Mouse (Mus musculus): Measurements from ENCODE around the gene Eif2s2.

DNA sequence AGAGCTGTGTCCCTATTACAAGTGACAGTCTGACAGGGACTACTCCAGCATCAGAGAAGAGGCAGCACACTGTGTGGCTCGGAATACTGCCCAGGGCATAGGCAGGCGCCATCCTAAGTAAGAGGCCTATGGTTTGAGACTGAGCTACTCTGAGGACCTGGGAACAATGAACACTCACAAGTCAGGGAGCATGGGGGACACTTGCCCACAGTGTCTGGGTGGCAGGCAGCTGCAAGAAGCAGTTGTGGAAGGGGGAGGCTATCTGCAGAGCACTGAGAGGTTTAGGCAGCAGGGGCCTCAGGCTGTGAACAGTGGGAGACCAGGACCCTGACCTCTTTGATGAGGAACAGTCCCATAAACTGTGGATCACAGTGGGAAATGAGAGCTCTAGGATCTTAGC, 35.6 kb upstream of the Eif2s2 start:
- TF ChIP-seq CTCF (IDR thresholded peaks at IDR 0.05; ENCODE audit: low read depth, low read length) (no peak), POLR2A (IDR thresholded peaks at IDR 0.05; ENCODE audit: insufficient read depth, low read length) (no peak)

Data from ES-Bruce4 (cell line).